Mouse (Mus musculus): ENCODE measurements around the gene Spag5. TPM values are rescaled to one million over a fixed set of nuclear protein-coding genes. Genes with fewer than 3 reads are reported as not detected.

Spag5 gene
- 27.8 and 39.7 TPM in 2 replicates for polyA plus RNA-seq (2012; rRNA removed)
- polyA plus RNA-seq (2014; fragmentation: Nextera tagmentation; extraction: Ambion mirVana): 27.6 and 31.5 TPM in 2 replicates

DNA sequence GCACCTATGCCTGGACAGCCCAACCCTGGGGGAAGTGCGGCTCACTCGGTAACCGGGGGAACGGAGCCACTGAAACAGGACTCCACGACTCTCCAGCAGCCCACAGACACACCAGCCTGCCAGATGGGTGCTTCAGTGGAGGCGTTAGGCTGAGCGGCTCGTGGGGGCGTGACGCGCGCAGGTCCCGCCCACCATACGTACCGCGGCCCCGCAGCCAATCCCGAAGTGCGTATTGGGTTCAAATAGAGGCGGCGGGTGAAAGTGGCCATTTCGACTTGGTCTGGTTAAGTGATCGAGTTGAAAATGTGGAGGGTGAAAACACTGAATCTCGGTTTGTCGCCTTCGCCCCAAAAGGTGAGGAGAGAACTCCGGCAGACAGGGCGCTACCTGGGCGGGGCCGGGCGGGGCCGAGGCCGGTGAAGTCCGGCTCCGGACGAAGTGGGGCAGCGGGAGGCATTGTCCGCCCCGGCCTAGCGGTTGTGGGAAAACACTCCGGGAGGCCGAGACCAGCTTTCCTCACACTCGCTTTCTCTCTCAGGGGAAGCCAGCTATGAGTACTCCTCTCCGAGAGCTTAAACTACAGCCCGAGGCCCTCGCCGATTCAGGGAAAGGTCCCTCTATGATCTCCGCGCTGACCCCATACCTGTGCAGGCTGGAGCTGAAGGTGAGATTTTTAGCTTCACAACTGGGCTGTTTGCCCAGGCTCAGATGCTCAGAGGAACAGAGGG lies at the start of gene Spag5:
Gene Spag5 (plus strand): TSS at position 173 of the 728 bp plus-strand sequence.
- Histone ChIP-seq H3K27ac (peak within 1 kb of the TSS; percentile 73), H3K4me1 (replicated peaks; ENCODE audit: control insufficient read depth in 2 of 2, insufficient read depth in 2 of 2, low read length in 1 of 2) (peaks cover 7 to 11% of the 10 kb centered on the region in 2 experiments), H3K9ac (replicated peaks) (peak within 1 kb of the TSS; percentile 90), H3K4me3 (ENCODE audit: insufficient read depth in 1 of 2, low read depth in 2 of 2, low read length in 2 of 2) (peak within 1 kb of the TSS; percentile 77 to 98), H3K9me3 (ENCODE audit: control insufficient read depth, low read length) (no peaks in the 10 kb centered on the region), H3K4me2 (ENCODE audit: low read depth) (peak within 1 kb of the TSS; percentile 79), H3K27me3 (ENCODE audit: control insufficient read depth, insufficient read depth, low read length) (no peaks in the 10 kb centered on the region), H3K36me3 (replicated peaks; ENCODE audit: control insufficient read depth, insufficient read depth, low read depth) (peaks cover 35% of the 10 kb centered on the region)
- DNase-seq (ENCODE audit: low read depth in 3 of 3, low spot score in 3 of 3) (peak; percentile 80 to 82 (median 80)), ATAC-seq (ENCODE audit: insufficient read depth) (peak; percentile 99)
- WGBS (ENCODE audit: insufficient replicate concordance): under 1% methylated on average over 49 of the region's 49 CpGs
- TF ChIP-seq EP300 (IDR thresholded peaks at IDR 0.05; ENCODE audit: low read depth) (no peak), CTCF (IDR thresholded peaks at IDR 0.05; ENCODE audit: low read depth) (no peak)

DNA sequence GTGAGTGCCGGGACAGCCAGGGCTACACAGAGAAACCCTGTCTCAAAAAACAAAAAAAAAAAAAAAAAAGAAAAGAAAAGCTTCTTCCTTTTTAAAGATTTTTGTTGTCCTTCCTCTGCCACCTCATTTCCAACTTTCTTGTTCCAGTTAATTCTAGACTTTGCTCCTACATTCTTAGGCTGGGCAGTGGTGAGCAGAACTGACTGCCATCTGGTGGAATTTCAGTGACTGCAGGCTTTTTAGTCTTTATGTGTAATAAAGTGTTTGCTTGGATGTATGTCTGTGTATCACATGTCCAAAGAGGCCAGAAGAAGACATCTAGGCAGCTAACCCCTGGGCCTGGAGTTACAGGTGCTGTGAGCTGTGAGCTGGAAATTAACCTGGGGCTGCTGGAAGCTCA lies 44.7 kb upstream of the Spag5 start:
- no peaks in the 10 kb centered on the region for H3K27me3 ChIP-seq (ENCODE audit: control insufficient read depth, insufficient read depth, low read length)
- H3K4me2 ChIP-seq (ENCODE audit: low read depth): no peak overlapping the region
- no peak overlapping the region for H3K9ac ChIP-seq (replicated peaks)
- no peak overlapping the region for H3K4me3 ChIP-seq (ENCODE audit: insufficient read depth in 1 of 2, low read depth in 2 of 2, low read length in 2 of 2)
- no peaks in the 10 kb centered on the region for H3K9me3 ChIP-seq (ENCODE audit: control insufficient read depth, low read length)
- H3K4me1 ChIP-seq (replicated peaks; ENCODE audit: control insufficient read depth in 2 of 2, insufficient read depth in 2 of 2, low read length in 1 of 2): no peaks in the 10 kb centered on the region
- peaks cover 10% of the 10 kb centered on the region for H3K36me3 ChIP-seq (replicated peaks; ENCODE audit: control insufficient read depth, insufficient read depth, low read depth)
- TF ChIP-seq CTCF (IDR thresholded peaks at IDR 0.05; ENCODE audit: low read depth) (peak; percentile 24; the same call in 1 of the 2 replicates), EP300 (IDR thresholded peaks at IDR 0.05; ENCODE audit: low read depth) (no peak)
- no peak overlapping the region for H3K27ac ChIP-seq
- WGBS (ENCODE audit: insufficient replicate concordance): 86% methylated on average over 1 of the region's 1 CpGs
- ATAC-seq (ENCODE audit: insufficient read depth): no peak
- DNase-seq (ENCODE audit: low read depth in 3 of 3, low spot score in 3 of 3): no peak

GRCm38 (mm10) chr11:78260489-78261258 lies 40.7 kb upstream of the Spag5 start:
- TF ChIP-seq CTCF (IDR thresholded peaks at IDR 0.05; ENCODE audit: low read depth) (no peak), EP300 (IDR thresholded peaks at IDR 0.05; ENCODE audit: low read depth) (no peak)
- DNase-seq (ENCODE audit: low read depth in 3 of 3, low spot score in 3 of 3) (no peak), ATAC-seq (ENCODE audit: insufficient read depth) (no peak)
- H3K4me1 ChIP-seq (replicated peaks; ENCODE audit: control insufficient read depth in 2 of 2, insufficient read depth in 2 of 2, low read length in 1 of 2): peaks cover 0 to 4% of the 10 kb centered on the region in 2 experiments; a peak in 1 of 4 replicates
- peaks cover 18% of the 10 kb centered on the region for H3K36me3 ChIP-seq (replicated peaks; ENCODE audit: control insufficient read depth, insufficient read depth, low read depth)
- peak overlapping the region; percentile 28 for H3K9ac ChIP-seq (replicated peaks)
- H3K27me3 ChIP-seq (ENCODE audit: control insufficient read depth, insufficient read depth, low read length): no peaks in the 10 kb centered on the region
- peak overlapping the region; percentile 87 for H3K4me2 ChIP-seq (ENCODE audit: low read depth)
- no peak overlapping the region for H3K27ac ChIP-seq
- H3K9me3 ChIP-seq (ENCODE audit: control insufficient read depth, low read length): no peaks in the 10 kb centered on the region
- peak overlapping the region in 1 of 2 experiments; percentile 74; a peak in 2 of 4 replicates for H3K4me3 ChIP-seq (ENCODE audit: insufficient read depth in 1 of 2, low read depth in 2 of 2, low read length in 2 of 2)
- 84% methylated on average over 2 of the region's 2 CpGs for WGBS (ENCODE audit: insufficient replicate concordance)

DNA sequence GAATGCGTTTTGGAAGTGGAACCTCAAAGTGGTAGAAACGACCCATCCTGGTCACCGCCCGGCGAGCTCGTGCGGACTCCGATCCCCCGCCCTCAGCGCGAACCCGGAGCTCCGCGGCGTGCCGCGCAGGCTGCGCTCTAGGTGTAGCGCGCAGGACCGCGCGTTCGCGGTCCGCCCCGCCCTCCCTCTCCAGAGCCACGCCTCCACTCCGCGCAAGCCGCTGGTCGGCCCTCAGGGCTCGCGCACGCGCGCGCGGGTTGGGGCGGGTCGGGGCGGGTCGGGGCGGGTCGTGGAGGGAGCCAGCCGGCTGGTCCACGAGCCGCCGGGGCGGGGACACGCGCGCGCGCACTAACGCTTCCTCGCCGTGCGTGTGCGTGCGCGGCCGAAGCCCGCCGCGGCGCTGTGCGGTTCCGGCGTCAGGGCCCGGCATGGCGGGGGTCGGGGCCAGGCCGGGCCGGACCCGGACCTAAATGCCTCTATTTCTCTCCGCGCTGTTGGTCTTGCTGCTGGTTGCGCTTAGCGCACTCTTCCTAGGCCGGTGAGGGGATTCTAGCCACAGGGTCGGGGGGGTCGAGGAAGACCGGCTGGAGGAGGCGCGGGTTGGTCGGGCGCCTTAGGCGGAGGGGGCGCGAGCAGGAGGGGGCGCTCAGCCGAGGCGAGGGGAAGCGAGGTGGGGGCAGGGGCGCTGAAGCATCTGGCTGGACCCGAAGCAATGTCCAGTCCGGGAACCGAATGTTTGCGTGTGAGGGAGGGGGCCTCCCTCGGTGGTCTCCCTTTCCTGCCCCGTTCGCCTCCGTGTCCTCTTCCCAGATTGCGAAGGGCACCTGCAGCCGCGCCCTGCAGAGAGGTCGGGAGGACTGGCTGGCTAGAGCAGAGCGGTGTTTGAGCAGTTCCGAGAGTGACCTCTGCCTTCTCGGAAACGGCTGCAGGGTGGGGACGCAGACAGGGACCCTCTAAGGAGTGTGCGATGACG lies 39.7 kb upstream of the Spag5 start, which contains the start of gene 2610507B11Rik:
Gene 2610507B11Rik (plus strand): TSS at position 373 of the 973 bp plus-strand sequence.
- H3K9me3 ChIP-seq (ENCODE audit: control insufficient read depth, low read length): no peaks in the 10 kb centered on the region
- ATAC-seq (ENCODE audit: insufficient read depth) (peak; percentile 95), DNase-seq (ENCODE audit: low read depth in 3 of 3, low spot score in 3 of 3) (peak; percentile 85 to 89 (median 88))
- peaks cover 26% of the 10 kb centered on the region for H3K36me3 ChIP-seq (replicated peaks; ENCODE audit: control insufficient read depth, insufficient read depth, low read depth)
- under 1% methylated on average over 100 of the region's 115 CpGs for WGBS (ENCODE audit: insufficient replicate concordance)
- no peaks in the 10 kb centered on the region for H3K27me3 ChIP-seq (ENCODE audit: control insufficient read depth, insufficient read depth, low read length)
- peak within 1 kb of the TSS; percentile 55 for H3K27ac ChIP-seq
- peak within 1 kb of the TSS; percentile 68 to 74 for H3K4me3 ChIP-seq (ENCODE audit: insufficient read depth in 1 of 2, low read depth in 2 of 2, low read length in 2 of 2)
- peak within 1 kb of the TSS; percentile 87 for H3K4me2 ChIP-seq (ENCODE audit: low read depth)
- peaks cover 0 to 4% of the 10 kb centered on the region in 2 experiments; a peak in 1 of 4 replicates for H3K4me1 ChIP-seq (replicated peaks; ENCODE audit: control insufficient read depth in 2 of 2, insufficient read depth in 2 of 2, low read length in 1 of 2)
- peak within 1 kb of the TSS; percentile 71 for H3K9ac ChIP-seq (replicated peaks)
- no peak for TF ChIP-seq EP300 (IDR thresholded peaks at IDR 0.05; ENCODE audit: low read depth)
- TF ChIP-seq CTCF (IDR thresholded peaks at IDR 0.05; ENCODE audit: low read depth): no peak; the same call in 1 of the 2 replicates

Measured in liver, embryonic 14.5 days (tissue).